Mouse (Mus musculus) hindbrain, embryonic 16.5 days (tissue): ENCODE results near the gene Minpp1. TPM values are rescaled to one million over a fixed set of nuclear protein-coding genes. Genes with fewer than 3 reads are reported as not detected.

Source experiments
- ATAC-seq: fragments of 200-750 bp; cut with Nextera tagmentation; 2 replicates; pipeline ENCODE4 v1.8.0; 2017; ENCODE audit warnings: moderate TSS enrichment, moderate library complexity
- H3K27ac ChIP-seq: fragments of 300-500 bp; sonication (generic); 2 replicates; pipeline ENCODE4 v1.5.1; 2014; ENCODE audit warnings: low read depth, mild to moderate bottlenecking, control low read depth, low read length, moderate library complexity
- H3K27me3 ChIP-seq: fragments of 300-500 bp; sonication (generic); replicated peaks from 2 replicates; pipeline ENCODE4 v1.6.1; 2014; ENCODE audit warnings: low read length; ENCODE audit not compliant: control insufficient read depth, insufficient read depth
- H3K36me3 ChIP-seq: fragments of 300-500 bp; sonication (generic); 2 replicates; pipeline ENCODE4 v1.6.1; 2014; ENCODE audit warnings: mild to moderate bottlenecking, low read length, moderate library complexity, mixed read lengths; ENCODE audit not compliant: control insufficient read depth, insufficient read depth
- H3K4me1 ChIP-seq: fragments of 300-500 bp; sonication (generic); 2 replicates; pipeline ENCODE4 v1.6.1; 2014; ENCODE audit warnings: low read depth, low read length; ENCODE audit not compliant: control insufficient read depth, insufficient read depth
- H3K4me2 ChIP-seq: fragments of 300-500 bp; sonication (generic); 2 replicates; pipeline ENCODE4 v1.6.1; 2014; ENCODE audit warnings: mild to moderate bottlenecking, low read length, control low read depth, moderate library complexity
- H3K4me3 ChIP-seq: fragments of 300-500 bp; sonication (generic); 2 replicates; pipeline ENCODE4 v1.5.1; 2014; ENCODE audit warnings: mild to moderate bottlenecking, low read length, control low read depth, moderate library complexity
- H3K9ac ChIP-seq: fragments of 300-500 bp; sonication (generic); 2 replicates; pipeline ENCODE4 v1.6.1; 2014; ENCODE audit warnings: low read depth, mild to moderate bottlenecking, control low read depth, low read length, moderate library complexity
- H3K9me3 ChIP-seq: fragments of 300-500 bp; sonication (generic); 2 replicates; pipeline ENCODE4 v1.6.1; 2014; ENCODE audit warnings: mild to moderate bottlenecking, low read length, moderate library complexity; ENCODE audit not compliant: control insufficient read depth
- WGBS: fragments of 180-500 bp; shearing (Covaris S2); extraction: QIAGEN DNeasy Blood & Tissue Kit; methylation state at CpG from one replicate; pipeline ENCODE4 v1.1.7; 2014; 5-methylcytosine and 5-hydroxymethylcytosine counted together
- polyA plus RNA-seq: library from polyadenylated mRNA; unstranded; fragments of >200 nt; fragmentation: Nextera tagmentation; extraction: Ambion mirVana; gene quantifications from 2 replicates; pipeline ENCODE4 v1.2.1, GENCODE M21; 2015

Gene Minpp1
- polyA plus RNA-seq, 1 experiment from 2014 or later: 53.9 TPM

- peaks cover 34% of the 10 kb centered on the region for H3K36me3 ChIP-seq
- 97% methylated on average over 9 of the region's 9 CpGs for WGBS
- no peaks in the 10 kb centered on the region for H3K4me1 ChIP-seq
- H3K27me3 ChIP-seq: no peaks in the 10 kb centered on the region
- H3K4me3 ChIP-seq: no peak overlapping the region
- no peak overlapping the region for H3K27ac ChIP-seq
- peaks cover 3% of the 10 kb centered on the region; the same call in 1 of the 2 replicates for H3K9me3 ChIP-seq
- H3K9ac ChIP-seq: no peak overlapping the region
- ATAC-seq: no peak
- no peak overlapping the region for H3K4me2 ChIP-seq
These were observed 31.0 kb downstream of the Minpp1 start for GRCm38 (mm10) chr19:32516575-32516974.

- Histone ChIP-seq H3K4me2 (no peak overlapping the region), H3K4me3 (no peak overlapping the region), H3K36me3 (peaks cover 7% of the 10 kb centered on the region), H3K9me3 (peaks cover 3% of the 10 kb centered on the region; the same call in 1 of the 2 replicates), H3K9ac (no peak overlapping the region), H3K27me3 (no peaks in the 10 kb centered on the region), H3K4me1 (no peaks in the 10 kb centered on the region), H3K27ac (no peak overlapping the region)
- WGBS: 91% methylated on average over 3 of the region's 3 CpGs
- ATAC-seq: no peak
These were observed 35.9 kb downstream of the Minpp1 start for GRCm38 (mm10) chr19:32521446-32521845.

- Histone ChIP-seq H3K36me3 (peaks cover under 1% of the 10 kb centered on the region; the same call in 1 of the 2 replicates), H3K27ac (no peak overlapping the region), H3K9ac (no peak overlapping the region), H3K4me1 (no peaks in the 10 kb centered on the region), H3K9me3 (peaks cover 3% of the 10 kb centered on the region; the same call in 1 of the 2 replicates), H3K4me3 (no peak overlapping the region), H3K27me3 (no peaks in the 10 kb centered on the region), H3K4me2 (no peak overlapping the region)
- no peak for ATAC-seq
- 95% methylated on average over 5 of the region's 5 CpGs for WGBS
These were observed 36.7 kb downstream of the Minpp1 start for GRCm38 (mm10) chr19:32522247-32522646.

GRCm38 (mm10) chr19:32522753-32523307 lies 37.3 kb downstream of the Minpp1 start:
- H3K4me1 ChIP-seq: no peaks in the 10 kb centered on the region
- H3K4me2 ChIP-seq: no peak overlapping the region
- H3K9me3 ChIP-seq: peaks cover 3% of the 10 kb centered on the region; the same call in 1 of the 2 replicates
- ATAC-seq: no peak
- 91% methylated on average over 8 of the region's 8 CpGs for WGBS
- no peak overlapping the region for H3K9ac ChIP-seq
- no peak overlapping the region for H3K27ac ChIP-seq
- no peaks in the 10 kb centered on the region for H3K27me3 ChIP-seq
- H3K36me3 ChIP-seq: no peaks in the 10 kb centered on the region
- H3K4me3 ChIP-seq: no peak overlapping the region

GRCm38 (mm10) chr19:32523769-32524515 lies 38.4 kb downstream of the Minpp1 start:
- WGBS: 83% methylated on average over 14 of the region's 14 CpGs
- no peaks in the 10 kb centered on the region for H3K36me3 ChIP-seq
- H3K9me3 ChIP-seq: peaks cover 3% of the 10 kb centered on the region; the same call in 1 of the 2 replicates
- no peaks in the 10 kb centered on the region for H3K4me1 ChIP-seq
- H3K4me2 ChIP-seq: no peak overlapping the region
- no peak overlapping the region for H3K9ac ChIP-seq
- no peak overlapping the region for H3K4me3 ChIP-seq
- ATAC-seq: no peak
- H3K27me3 ChIP-seq: no peaks in the 10 kb centered on the region
- H3K27ac ChIP-seq: no peak overlapping the region

- no peaks in the 10 kb centered on the region for H3K36me3 ChIP-seq
- WGBS: 76% methylated on average over 3 of the region's 3 CpGs
- H3K9me3 ChIP-seq: peaks cover 3% of the 10 kb centered on the region; the same call in 1 of the 2 replicates
- no peak overlapping the region for H3K4me3 ChIP-seq
- H3K9ac ChIP-seq: no peak overlapping the region
- no peaks in the 10 kb centered on the region for H3K27me3 ChIP-seq
- H3K4me2 ChIP-seq: no peak overlapping the region
- ATAC-seq: no peak
- no peak overlapping the region for H3K27ac ChIP-seq
- no peaks in the 10 kb centered on the region for H3K4me1 ChIP-seq
These were observed 38.9 kb downstream of the Minpp1 start for GRCm38 (mm10) chr19:32524516-32524860.

GRCm38 (mm10) chr19:32527139-32527538 lies 41.6 kb downstream of the Minpp1 start:
- ATAC-seq: no peak
- no peaks in the 10 kb centered on the region for H3K36me3 ChIP-seq
- no peak overlapping the region for H3K9ac ChIP-seq
- H3K4me2 ChIP-seq: no peak overlapping the region
- no peaks in the 10 kb centered on the region for H3K9me3 ChIP-seq
- WGBS: 92% methylated on average over 5 of the region's 5 CpGs
- H3K27ac ChIP-seq: no peak overlapping the region
- H3K27me3 ChIP-seq: no peaks in the 10 kb centered on the region
- no peak overlapping the region for H3K4me3 ChIP-seq
- no peaks in the 10 kb centered on the region for H3K4me1 ChIP-seq

- no peak overlapping the region for H3K4me2 ChIP-seq
- H3K4me3 ChIP-seq: no peak overlapping the region
- no peaks in the 10 kb centered on the region for H3K36me3 ChIP-seq
- H3K4me1 ChIP-seq: no peaks in the 10 kb centered on the region
- H3K9me3 ChIP-seq: no peaks in the 10 kb centered on the region
- H3K9ac ChIP-seq: no peak overlapping the region
- no peak for ATAC-seq
- H3K27me3 ChIP-seq: no peaks in the 10 kb centered on the region
- 79% methylated on average over 3 of the region's 3 CpGs for WGBS
- H3K27ac ChIP-seq: no peak overlapping the region
These were observed 43.2 kb downstream of the Minpp1 start for GRCm38 (mm10) chr19:32528723-32529122.

- H3K27ac ChIP-seq: no peak overlapping the region
- H3K4me2 ChIP-seq: no peak overlapping the region
- no peak overlapping the region for H3K4me3 ChIP-seq
- no peaks in the 10 kb centered on the region for H3K36me3 ChIP-seq
- H3K9ac ChIP-seq: no peak overlapping the region
- 75% methylated on average over 11 of the region's 11 CpGs for WGBS
- no peak for ATAC-seq
- no peaks in the 10 kb centered on the region for H3K27me3 ChIP-seq
- no peaks in the 10 kb centered on the region for H3K4me1 ChIP-seq
- H3K9me3 ChIP-seq: no peaks in the 10 kb centered on the region
These were observed 43.8 kb downstream of the Minpp1 start for GRCm38 (mm10) chr19:32529252-32529942.
